Mouse (Mus musculus) CH12.LX (cell line): Measurements from ENCODE around the gene Nek6. TPM values are rescaled to one million over a fixed set of nuclear protein-coding genes. Genes with fewer than 3 reads are reported as not detected.
A peak's percentile ranks its signal among the peaks of the same experiment; 100 is the strongest.

ENCODE experiments used
- DNase-seq: peaks from one replicate; pipeline ENCODE4 v3.0.0-alpha.2; 2013; ENCODE audit errors: extremely low read depth
- H3K27ac ChIP-seq: 2 replicates; pipeline ENCODE4 v1.5.1; 2012; ENCODE audit warnings: low read depth, mild to moderate bottlenecking, control low read depth, moderate library complexity; ENCODE audit not compliant: insufficient read depth
- H3K27me3 ChIP-seq: replicated peaks from 2 replicates; pipeline ENCODE3; 2012; ENCODE audit warnings: inconsistent platforms
- H3K36me3 ChIP-seq, 2 experiments: replicated peaks in 1 of 2; 2 replicates each; pipeline versions ENCODE3 to v1.6.1; 2012; ENCODE audit warnings: inconsistent platforms in 1 of 2, low read length in 1 of 2, mild to moderate bottlenecking in 1 of 2, mixed read lengths in 1 of 2, moderate library complexity in 1 of 2; ENCODE audit not compliant: control insufficient read depth in 1 of 2, insufficient read depth in 1 of 2
- H3K4me1 ChIP-seq, 2 experiments: 2 replicates each; pipeline ENCODE4 v1.6.1; 2012; ENCODE audit warnings: inconsistent platforms in 1 of 2, moderate library complexity in 1 of 2; ENCODE audit not compliant: insufficient read depth in 2 of 2, control insufficient read depth in 1 of 2
- H3K4me2 ChIP-seq: 2 replicates; pipeline ENCODE4 v1.6.1; 2012; ENCODE audit warnings: low read depth, mild to moderate bottlenecking, control low read depth; ENCODE audit not compliant: poor library complexity, insufficient read depth, severe bottlenecking
- H3K4me3 ChIP-seq, 3 experiments: fragments of 150-350 bp in 1 of 3; sonication (generic) in 1 of 3; replicated peaks in 1 of 3; 2 replicates each; pipeline versions ENCODE3 to v1.5.1; 2011 to 2012; ENCODE audit warnings: low read depth in 2 of 3, low read length in 2 of 3, mild to moderate bottlenecking in 2 of 3, moderate library complexity in 2 of 3, control low read depth in 1 of 3, improper control_type of control experiment in 1 of 3, inconsistent platforms in 1 of 3, mixed read lengths in 1 of 3; ENCODE audit not compliant: poor library complexity in 1 of 3
- H3K79me2 ChIP-seq: replicated peaks from 2 replicates; pipeline ENCODE4 v1.6.1; 2012; ENCODE audit warnings: mild to moderate bottlenecking, moderate library complexity; ENCODE audit not compliant: control insufficient read depth, poor library complexity, insufficient read depth, severe bottlenecking; ENCODE audit errors: extremely low read depth
- H3K9ac ChIP-seq: 2 replicates; pipeline ENCODE4 v1.6.1; 2012; ENCODE audit warnings: low read depth, mild to moderate bottlenecking, control low read depth, moderate library complexity; ENCODE audit not compliant: insufficient read depth
- H3K9me3 ChIP-seq: replicated peaks from 2 replicates; pipeline ENCODE3; 2012; ENCODE audit warnings: low read length, inconsistent platforms, mixed read lengths
- CHD1 ChIP-seq: IDR thresholded peaks from 2 replicates; pipeline ENCODE4 v1.6.1; 2012; ENCODE audit warnings: low read depth, low read length, improper control_type of control experiment, inconsistent platforms
- CTCF ChIP-seq, 2 experiments: IDR thresholded peaks in 1 of 2; conservative IDR thresholded peaks in 1 of 2; 2 replicates each; pipeline ENCODE4 v1.5.1; 2011 to 2012; ENCODE audit warnings: low read depth in 2 of 2, low read length in 2 of 2, improper control_type of control experiment in 1 of 2, inconsistent platforms in 1 of 2, mild to moderate bottlenecking in 1 of 2, moderate library complexity in 1 of 2
- ELF1 ChIP-seq: IDR thresholded peaks from 2 replicates; pipeline ENCODE4 v1.6.1; 2014; ENCODE audit warnings: low read depth, mild to moderate bottlenecking, inconsistent platforms, low read length, improper control_type of control experiment
- ETS1 ChIP-seq: conservative IDR thresholded peaks from 2 replicates; pipeline ENCODE4 v1.6.1; 2012; ENCODE audit warnings: low read depth, mild to moderate bottlenecking, inconsistent platforms, low read length, improper control_type of control experiment, moderate library complexity
- GABPA ChIP-seq: IDR thresholded peaks from 2 replicates; pipeline ENCODE4 v1.6.1; 2012; ENCODE audit warnings: low read depth, low read length, improper control_type of control experiment, inconsistent platforms; ENCODE audit not compliant: insufficient replicate concordance
- JUND ChIP-seq: conservative IDR thresholded peaks from 2 replicates; pipeline ENCODE4 v1.6.1; 2011; ENCODE audit warnings: low read depth, low read length, improper control_type of control experiment
- KAT2A ChIP-seq: IDR thresholded peaks from 2 replicates; pipeline ENCODE4 v1.6.1; 2012; ENCODE audit warnings: low read length, improper control_type of control experiment, inconsistent platforms; ENCODE audit not compliant: insufficient replicate concordance
- MAFK ChIP-seq: IDR thresholded peaks from 2 replicates; pipeline ENCODE4 v1.6.1; 2011; ENCODE audit warnings: low read length, improper control_type of control experiment; ENCODE audit not compliant: insufficient replicate concordance
- NELFE ChIP-seq: IDR thresholded peaks from 2 replicates; pipeline ENCODE4 v1.6.1; 2011; ENCODE audit warnings: low read depth, low read length, improper control_type of control experiment
- NRF1 ChIP-seq: IDR thresholded peaks from 2 replicates; pipeline ENCODE4 v1.6.1; 2014; ENCODE audit warnings: low read depth, mild to moderate bottlenecking, inconsistent platforms, low read length, improper control_type of control experiment, moderate library complexity
- SIN3A ChIP-seq: IDR thresholded peaks from 2 replicates; pipeline ENCODE4 v1.6.1; 2012; ENCODE audit warnings: low read length, improper control_type of control experiment, inconsistent platforms
- UBTF ChIP-seq: IDR thresholded peaks from 2 replicates; pipeline ENCODE4 v1.6.1; 2012; ENCODE audit warnings: low read depth, mild to moderate bottlenecking, inconsistent platforms, low read length, improper control_type of control experiment, moderate library complexity
- USF1 ChIP-seq: IDR thresholded peaks from 2 replicates; pipeline ENCODE4 v1.6.1; 2014; ENCODE audit warnings: low read depth, mild to moderate bottlenecking, inconsistent platforms, low read length, improper control_type of control experiment
- USF2 ChIP-seq: conservative IDR thresholded peaks from 2 replicates; pipeline ENCODE4 v1.6.1; 2011; ENCODE audit warnings: low read depth, low read length, improper control_type of control experiment
- ZC3H11A ChIP-seq: IDR thresholded peaks from 2 replicates; pipeline ENCODE4 v1.6.1; 2012; ENCODE audit warnings: low read depth, mild to moderate bottlenecking, inconsistent platforms, low read length, improper control_type of control experiment
- ZNF384 ChIP-seq: IDR thresholded peaks from 2 replicates; pipeline ENCODE4 v1.6.1; 2012; ENCODE audit warnings: low read depth, low read length, improper control_type of control experiment, inconsistent platforms
- dilution Hi-C: fragments of 300-500 bp; cut with MboI; formaldehyde crosslinking; loops from 2 replicates; pipeline ENCODE4 v1.14.3; 2020; ENCODE audit warnings: low sequenced_read_pairs; ENCODE audit not compliant: extremely low pct_unique_long_range_greater_than_20kb, extremely low pct_ligation_motif_present
- in situ Hi-C: fragments of 300-500 bp; cut with MboI; formaldehyde crosslinking; loops from 3 replicates; pipeline ENCODE4 v1.14.3; 2019; ENCODE audit warnings: low sequenced_read_pairs, low pct_ligation_motif_present, low pct_unique_long_range_greater_than_20kb, mixed read lengths
- polyA plus RNA-seq: library from polyadenylated mRNA; unstranded; fragments of >175 nt; gene quantifications from 2 replicates; pipeline ENCODE4 v1.2.1, GENCODE M21; 2012; ENCODE audit warnings: low read depth; ENCODE audit not compliant: insufficient read length
- total RNA-seq, 2 experiments: library from RNA; depleted of rRNA; stranded (reverse); fragments of 300-350 nt in 1 of 2; fragments of >200 nt in 1 of 2; gene quantifications; 2 replicates each; pipeline ENCODE4 v1.2.3; 2012 to 2014

Gene Nek6
- total and polyA plus RNA-seq, 3 experiments: 31.0 to 39.9 (median 36.7) TPM

- Histone ChIP-seq H3K79me2 (no peaks in the 10 kb centered on the region), H3K9me3 (no peaks in the 10 kb centered on the region), H3K4me1 (peaks cover 2 to 12% of the 10 kb centered on the region in 2 experiments; a peak in 3 of 4 replicates), H3K27ac (no peak overlapping the region), H3K9ac (no peak overlapping the region), H3K36me3 (no peaks in the 10 kb centered on the region), H3K27me3 (no peaks in the 10 kb centered on the region), H3K4me3 (no peak overlapping the region), H3K4me2 (no peak overlapping the region)
- DNase-seq: no peak
- TF ChIP-seq USF1 (no peak), JUND (no peak), ELF1 (no peak), USF2 (no peak), ZC3H11A (no peak), GABPA (no peak), ETS1 (no peak), ZNF384 (no peak), CHD1 (no peak), UBTF (no peak), KAT2A (no peak), SIN3A (no peak), CTCF (conservative IDR thresholded peaks at IDR 0.05 in 1 of 2, IDR thresholded peaks at IDR 0.05 in 1 of 2; ENCODE audit: low read depth in 2 of 2, low read length in 2 of 2) (no peak), NRF1 (no peak), NELFE (no peak)
- dilution Hi-C loops: no loop called here
- in situ Hi-C loops: no loop called here
Measured at GRCm38 (mm10) chr2:38462323-38462722, 49.1 kb upstream of the Nek6 start.

- H3K4me1 ChIP-seq: peaks cover 8 to 33% of the 10 kb centered on the region in 2 experiments
- no peak for DNase-seq
- H3K27me3 ChIP-seq: no peaks in the 10 kb centered on the region
- H3K79me2 ChIP-seq: no peaks in the 10 kb centered on the region
- no peak overlapping the region for H3K4me3 ChIP-seq
- H3K36me3 ChIP-seq: no peaks in the 10 kb centered on the region
- H3K27ac ChIP-seq: no peak overlapping the region
- TF ChIP-seq MAFK: 0 out of 2 replicates have a peak, but pooled peaks have one; percentile 7
- TF ChIP-seq USF1: no peak
- H3K4me2 ChIP-seq: no peak overlapping the region
- no peak overlapping the region for H3K9ac ChIP-seq
- in situ Hi-C loops: no loop called here
- H3K9me3 ChIP-seq: no peaks in the 10 kb centered on the region
- dilution Hi-C loops: no loop called here
Measured at GRCm38 (mm10) chr2:38468845-38469244, 42.6 kb upstream of the Nek6 start.
